Mouse (Mus musculus) forelimb bud, embryonic 11.5 days (tissue): ENCODE measurements around the gene Csrp2.
A peak's percentile ranks its signal among the peaks of the same experiment; 100 is the strongest.

Experiments used
- DNase-seq: peaks from one replicate; pipeline ENCODE4 v3.0.0-alpha.2; 2012; ENCODE audit warnings: low read depth, low spot score

Gene Csrp2

DNA sequence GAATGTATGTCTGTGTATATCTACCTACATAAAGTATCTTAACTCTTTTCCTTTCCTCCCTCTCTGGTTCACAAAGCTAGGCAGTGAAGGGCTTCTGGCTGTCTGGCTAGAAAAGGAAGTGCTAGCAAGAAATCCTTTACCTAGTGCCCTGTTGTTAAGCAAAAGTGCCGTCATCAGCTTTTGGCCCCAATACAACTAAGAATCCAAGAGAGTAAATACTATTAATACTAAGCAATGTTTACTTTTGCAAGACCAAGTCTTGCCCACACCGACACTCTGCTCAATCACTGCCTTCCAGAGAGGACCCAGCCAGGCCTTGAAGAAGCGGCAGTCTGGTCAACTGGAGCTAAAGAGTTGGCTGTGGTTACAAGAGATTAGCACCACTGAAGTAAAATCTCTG, 51.5 kb downstream of the Csrp2 start:
- no peak for DNase-seq

DNA sequence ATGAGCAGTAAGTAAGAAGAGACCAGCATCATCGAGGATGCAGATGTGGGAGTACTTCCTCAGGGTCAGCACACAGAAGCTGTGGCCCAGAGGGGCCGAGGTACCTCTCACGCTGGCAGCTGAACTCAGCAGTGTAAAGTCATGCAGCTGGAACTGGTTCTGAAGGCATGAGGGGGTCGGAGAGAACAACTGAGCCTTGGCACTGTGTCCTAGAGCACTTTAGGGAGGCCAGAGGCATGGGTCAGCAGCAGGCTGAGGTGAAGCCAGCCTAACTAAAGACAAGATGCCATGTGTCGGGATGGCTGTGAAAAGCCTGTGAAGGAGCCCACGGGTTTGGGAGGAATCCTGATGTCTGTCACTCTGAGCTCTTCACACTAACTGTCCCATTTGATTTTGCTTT, 51.9 kb downstream of the Csrp2 start:
- no peak for DNase-seq

DNA sequence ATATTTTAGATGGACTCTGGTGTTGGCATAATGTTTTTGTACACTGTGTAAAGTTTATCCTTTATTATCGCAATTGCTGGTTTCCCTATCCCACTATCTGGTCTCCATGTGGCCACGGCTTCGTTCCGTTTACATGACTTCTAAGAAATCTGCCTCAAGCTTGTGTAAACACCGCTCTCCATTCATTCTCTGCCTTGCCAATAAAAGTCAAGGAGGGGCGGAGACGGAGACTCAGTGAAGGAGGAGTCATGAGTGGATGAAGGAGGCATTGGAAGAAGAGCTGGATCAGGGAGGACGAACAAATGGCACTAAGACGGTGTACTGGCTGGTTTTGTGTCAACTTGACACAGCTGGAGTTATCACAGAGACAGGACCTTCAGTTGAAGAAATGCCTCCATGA, 52.4 kb downstream of the Csrp2 start:
- no peak for DNase-seq

DNA sequence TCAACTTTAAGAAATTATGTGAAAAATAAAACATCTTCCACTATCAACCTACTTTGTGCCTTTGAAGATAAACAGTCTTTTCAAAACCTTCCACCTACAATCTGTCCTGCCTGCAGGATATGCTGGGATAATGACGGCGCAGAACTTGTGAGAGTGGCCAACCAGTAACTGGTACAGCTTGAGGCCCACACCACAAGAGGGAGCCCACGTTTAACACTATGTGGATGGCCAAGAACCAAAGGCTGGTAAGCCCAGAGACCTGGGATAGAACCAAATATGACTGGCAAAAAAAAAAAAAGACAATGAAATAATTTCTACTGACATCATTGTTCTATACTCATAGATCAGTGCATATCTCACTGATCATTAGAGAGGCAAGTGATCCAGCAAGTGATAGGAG, 54.9 kb downstream of the Csrp2 start:
- peak; percentile 13 for DNase-seq

DNA sequence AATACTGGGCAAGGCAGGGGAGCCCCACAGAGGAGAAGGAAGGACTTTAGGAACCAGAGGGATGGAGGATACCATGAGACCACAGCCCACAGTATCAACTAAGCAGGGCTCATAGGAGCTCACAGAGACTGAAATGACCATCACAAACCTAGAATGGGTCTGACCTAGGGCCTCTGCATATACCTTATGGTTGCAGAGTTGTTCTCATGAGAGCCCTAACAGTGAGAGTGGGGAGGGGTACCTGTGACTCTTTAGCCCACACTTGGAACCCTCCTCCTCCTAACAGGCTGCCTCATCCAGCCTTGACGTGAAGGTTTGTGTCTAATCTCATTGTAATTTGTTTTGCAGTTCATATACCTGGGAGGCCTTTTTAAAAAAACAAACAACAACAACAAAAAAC, 55.3 kb downstream of the Csrp2 start:
- no peak for DNase-seq

DNA sequence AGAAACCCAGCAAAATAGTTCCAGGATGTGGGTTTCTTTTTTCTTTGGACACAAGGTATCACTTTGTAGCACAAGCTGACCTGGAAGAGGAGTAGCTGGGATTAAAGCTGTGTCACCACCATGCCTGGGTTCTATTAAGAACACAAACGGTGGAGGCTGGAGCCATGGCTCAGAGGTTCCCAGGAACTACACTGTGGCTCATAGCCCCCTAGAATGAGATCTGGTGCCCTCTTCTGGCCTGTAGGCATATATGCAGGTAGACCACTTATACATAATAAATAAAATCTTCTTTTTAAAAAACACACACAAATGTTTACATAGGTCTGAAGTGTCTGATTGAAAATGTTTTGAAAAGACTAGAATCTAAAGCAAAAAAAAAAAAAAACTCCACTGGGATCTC, 56.5 kb downstream of the Csrp2 start:
- DNase-seq = peak; percentile 70

DNA sequence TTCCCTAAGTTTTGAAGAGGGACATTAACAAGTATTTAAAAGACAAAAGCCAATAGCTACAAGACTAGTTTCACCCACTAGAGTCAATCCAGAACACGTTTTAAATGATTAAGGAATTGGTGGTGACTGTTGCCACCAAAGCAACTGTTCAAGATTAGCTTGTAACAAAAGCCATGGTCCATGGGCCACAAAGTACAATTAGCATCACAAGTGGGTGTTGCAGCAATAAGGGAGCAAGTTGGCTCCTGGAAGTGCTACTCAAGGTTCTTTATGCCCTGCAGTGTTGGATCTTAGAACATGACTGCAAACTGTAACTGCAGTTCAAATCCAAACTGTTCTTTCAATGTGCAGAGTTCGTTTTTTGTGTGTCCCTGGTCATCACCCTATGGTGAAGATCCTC, 57.8 kb downstream of the Csrp2 start:
- DNase-seq = no peak

DNA sequence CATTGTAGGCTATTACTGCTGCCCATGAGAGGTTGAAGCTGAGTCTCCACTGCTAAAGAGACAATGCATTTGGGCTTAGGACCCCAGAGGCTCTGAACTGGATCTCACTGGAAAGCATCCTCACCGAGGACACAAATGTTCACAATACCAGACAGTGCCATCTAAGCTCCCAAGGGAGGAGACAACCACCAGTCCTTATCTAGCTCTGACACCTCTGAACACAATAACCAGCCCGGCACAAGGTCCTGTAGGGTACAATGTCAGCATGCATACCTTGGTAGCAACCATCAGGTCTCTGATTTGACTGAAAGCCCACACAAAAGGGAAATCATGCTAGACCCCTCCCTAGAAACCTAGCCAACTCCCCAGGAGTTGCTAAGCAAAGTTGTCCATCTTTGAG, 59.8 kb downstream of the Csrp2 start:
- DNase-seq = no peak

DNA sequence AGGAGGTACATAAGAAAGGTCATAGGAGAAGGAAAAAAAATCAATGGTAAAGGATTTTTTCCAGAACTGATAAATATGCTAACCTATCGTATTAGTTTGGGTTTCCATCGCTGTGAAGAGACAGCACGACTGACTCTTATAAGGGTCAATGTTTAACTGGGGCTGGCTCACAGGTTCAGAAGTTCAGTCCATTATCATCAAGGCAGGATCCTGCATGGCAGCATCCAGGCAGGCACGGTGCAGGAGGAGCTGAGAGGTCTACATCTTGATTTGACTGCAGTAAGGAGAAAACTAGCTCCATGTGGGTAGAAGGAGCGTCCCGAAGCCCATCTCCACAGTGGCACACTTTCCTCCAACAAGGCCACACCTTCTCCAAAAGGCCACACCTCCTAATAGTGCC, 60.9 kb downstream of the Csrp2 start:
- DNase-seq = no peak

DNA sequence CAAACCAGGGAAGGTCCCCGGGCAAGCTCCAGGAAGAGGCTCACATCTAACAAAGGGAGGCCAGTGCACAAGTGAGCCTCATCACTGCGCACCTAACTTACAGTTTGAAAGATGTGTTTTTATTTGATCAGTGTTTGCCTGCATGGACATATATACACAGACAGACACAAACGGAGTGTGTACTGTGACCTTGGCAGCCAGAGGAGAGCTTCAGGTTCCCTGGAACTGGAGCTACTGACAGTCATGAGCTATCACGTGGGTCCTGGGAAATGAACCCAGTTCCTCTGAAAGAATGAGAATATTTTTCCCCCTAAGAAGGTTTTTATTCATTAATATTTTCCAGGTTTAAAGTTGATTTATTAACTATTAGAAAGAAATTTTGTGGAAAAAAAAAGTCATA, 63.2 kb downstream of the Csrp2 start:
- DNase-seq = no peak

DNA sequence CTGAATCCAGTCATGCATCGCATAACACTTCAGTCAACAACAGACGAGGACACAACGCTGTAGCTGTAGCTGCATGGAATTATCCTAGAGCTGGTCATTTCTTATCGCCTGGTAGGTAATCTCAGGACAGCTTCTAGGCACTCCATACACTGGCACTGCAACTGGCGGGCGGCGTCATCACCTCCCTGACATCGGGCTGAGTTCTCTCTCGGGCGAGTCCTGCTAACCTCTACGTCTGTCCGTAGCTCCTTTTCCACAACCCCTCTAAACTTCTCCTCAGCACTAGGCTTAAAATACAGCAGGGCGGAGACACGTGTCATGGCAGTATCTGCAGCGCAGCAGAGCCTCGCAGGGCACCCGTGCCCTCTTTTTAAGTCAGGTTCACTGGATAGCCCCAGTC, 67.1 kb downstream of the Csrp2 start:
- no peak for DNase-seq
